28 mouse cellular contexts compared by ENCODE assay signal in genomic region chr17:85804631-85805030, GRCm38 (mm10).
A peak's percentile ranks its signal among the peaks of the same experiment; 100 is the strongest.
DNase-seq lines count a peak whose midpoint lies in the region; ATAC-seq lines count a peak whose summit lies in the region.
"Had no signal": no experiment of that assay in that cellular context is flagged by ENCODE, and none has a peak within 500 bp of the region (broad histone marks: within the 10 kb centered on the region; RNA-seq: fewer than 3 reads in every experiment).

No protein-coding gene starts in this region.

- intact Hi-C loops in heart, postnatal 14 days (cut with DNase I): no loop called here

- no peak overlapping the region for H3K9ac ChIP-seq in heart, embryonic 12.5 days
- H3K9ac ChIP-seq in neural tube, embryonic 15.5 days (replicated peaks): no peak overlapping the region
- H3K9ac ChIP-seq: embryonic facial prominence, embryonic 12.5 days; forebrain, embryonic 15.5 days; limb, embryonic 12.5 days; liver, embryonic 15.5 days; lung, embryonic 14.5 days had no signal

- H3K9me3 ChIP-seq in heart, embryonic 12.5 days (replicated peaks): no peaks in the 10 kb centered on the region
- no peaks in the 10 kb centered on the region for H3K9me3 ChIP-seq in neural tube, embryonic 15.5 days (replicated peaks)
- H3K9me3 ChIP-seq: embryonic facial prominence, embryonic 12.5 days; forebrain, embryonic 15.5 days; limb, embryonic 12.5 days; liver, embryonic 15.5 days had no signal

- ATAC-seq in heart, embryonic 12.5 days (ENCODE audit: insufficient number of reproducible peaks, low FRiP score): no peak
- no peak for ATAC-seq in neural tube, embryonic 15.5 days (ENCODE audit: low FRiP score)
- ATAC-seq: forebrain, embryonic 15.5 days; hindbrain, postnatal 0 days; intestine, postnatal 0 days; midbrain, embryonic 16.5 days had no signal

- H3K4me3 ChIP-seq in heart, embryonic 12.5 days: no peak overlapping the region
- H3K4me3 ChIP-seq in neural tube, embryonic 15.5 days (replicated peaks): no peak overlapping the region
- H3K4me3 ChIP-seq: embryonic facial prominence, embryonic 12.5 days; forebrain, embryonic 15.5 days; limb, embryonic 12.5 days; liver, embryonic 15.5 days had no signal

- 63% methylated on average over 4 of the region's 4 CpGs for WGBS in heart, embryonic 12.5 days
- WGBS in neural tube, embryonic 15.5 days: 61% methylated on average over 4 of the region's 4 CpGs

- no peak overlapping the region for H3K27ac ChIP-seq in heart, embryonic 12.5 days (ENCODE audit: poor library complexity, severe bottlenecking)
- H3K27ac ChIP-seq in neural tube, embryonic 15.5 days (replicated peaks): no peak overlapping the region
- H3K27ac ChIP-seq: embryonic facial prominence, embryonic 12.5 days; forebrain, embryonic 15.5 days; hindbrain, postnatal 0 days; limb, embryonic 12.5 days; liver, embryonic 15.5 days; stomach, postnatal 0 days had no signal

- DNase-seq in heart, adult 18-20 months: peak; percentile 40 to 49
- peak; percentile 19 for DNase-seq in Muller cell, postnatal 12 days (ENCODE audit: inconsistent ontology term)
- DNase-seq in gastrocnemius, postnatal 25 days: peak; percentile 50
- peak; percentile 23 to 44 for DNase-seq in heart, postnatal 14 days
- no peak for DNase-seq in thymus, postnatal 0 days (ENCODE audit: low spot score)
- DNase-seq: adrenal gland, postnatal 10 days; B cell, adult 2 months; cerebellum, adult 11-12 months; cerebellum, adult 9-11 months; embryo, embryonic 11 days; kidney, adult 9 months; kidney, postnatal 10 days; layer of hippocampus, adult 9-11 months; lung, embryonic 14.5 days; lung, postnatal 14 days; right cerebral cortex, adult 18-20 months; thymus, adult 18-20 months; thymus, postnatal 36 days had no signal

- H3K4me1 ChIP-seq in heart, embryonic 12.5 days (replicated peaks): peaks cover 9% of the 10 kb centered on the region
- peaks cover 13% of the 10 kb centered on the region for H3K4me1 ChIP-seq in neural tube, embryonic 15.5 days

- H3K36me3 ChIP-seq in heart, embryonic 12.5 days: no peaks in the 10 kb centered on the region
- H3K36me3 ChIP-seq in neural tube, embryonic 15.5 days: no peaks in the 10 kb centered on the region
- H3K36me3 ChIP-seq: embryonic facial prominence, embryonic 12.5 days; forebrain, embryonic 15.5 days; limb, embryonic 12.5 days; liver, embryonic 15.5 days had no signal

- H3K27me3 ChIP-seq in heart, embryonic 12.5 days (replicated peaks): peaks cover 74% of the 10 kb centered on the region
- peaks cover 52% of the 10 kb centered on the region for H3K27me3 ChIP-seq in neural tube, embryonic 15.5 days (replicated peaks)

- H3K4me2 ChIP-seq in heart, embryonic 12.5 days: no peak overlapping the region
- no peak overlapping the region for H3K4me2 ChIP-seq in neural tube, embryonic 15.5 days
- H3K4me2 ChIP-seq: embryonic facial prominence, embryonic 12.5 days; forebrain, embryonic 15.5 days; limb, embryonic 12.5 days; liver, embryonic 15.5 days; lung, embryonic 14.5 days had no signal
